Comparison of ENCODE assay signal across 17 mouse cellular contexts in genomic region chr13:63297003-63297402, GRCm38 (mm10).
"Had no signal": no experiment of that assay in that cellular context is flagged by ENCODE, and none has a peak within 500 bp of the region (broad histone marks: within the 10 kb centered on the region; RNA-seq: fewer than 3 reads in every experiment).

No protein-coding gene starts in this region.

- H3K4me2 ChIP-seq: limb, embryonic 13.5 days; lung, embryonic 14.5 days; midbrain, embryonic 12.5 days; midbrain, embryonic 15.5 days; neural tube, embryonic 13.5 days had no signal

- DNase-seq: layer of hippocampus, adult 9-11 months; liver; liver, postnatal 0 days; lung, embryonic 14.5 days; retina, postnatal 1 day; right cerebral cortex, postnatal 25 days; thymus, postnatal 25 days had no signal

- H3K9me3 ChIP-seq: limb, embryonic 10.5 days; limb, embryonic 13.5 days; midbrain, embryonic 12.5 days; midbrain, embryonic 15.5 days; neural tube, embryonic 13.5 days had no signal

- H3K27ac ChIP-seq: kidney, postnatal 0 days; liver, embryonic 14.5 days; macrophage; midbrain, embryonic 12.5 days; midbrain, embryonic 15.5 days; neural tube, embryonic 13.5 days had no signal

- H3K4me3 ChIP-seq: layer of hippocampus, adult 2 months; limb, embryonic 10.5 days; limb, embryonic 13.5 days; midbrain, embryonic 12.5 days; midbrain, embryonic 15.5 days; neural tube, embryonic 13.5 days had no signal

- H3K27me3 ChIP-seq: limb, embryonic 13.5 days; midbrain, embryonic 15.5 days; neural tube, embryonic 13.5 days had no signal

- ATAC-seq: liver, postnatal 0 days; lung, postnatal 0 days; midbrain, embryonic 15.5 days had no signal

- H3K9ac ChIP-seq: limb, embryonic 13.5 days; liver, embryonic 14.5 days; liver, postnatal 0 days; lung, embryonic 14.5 days; midbrain, embryonic 12.5 days; midbrain, embryonic 15.5 days; neural tube, embryonic 13.5 days had no signal
